Mouse (Mus musculus) C3H10T1/2 (cell line): ENCODE results near the gene Abl2. TPM values are rescaled to one million over a fixed set of nuclear protein-coding genes. Genes with fewer than 3 reads are reported as not detected.

Experiments used
- polyA plus RNA-seq, 2 experiments: library from polyadenylated mRNA; unstranded; fragments of >200 nt; fragmentation: generic; extraction: Trizol; gene quantifications; one replicate each; pipeline ENCODE4 v1.2.1; 2012; ENCODE audit warnings: missing spikeins in 2 of 2

Gene Abl2
- polyA plus RNA-seq = 1 to 10 TPM; 1.3 to 5.4 TPM

DNA sequence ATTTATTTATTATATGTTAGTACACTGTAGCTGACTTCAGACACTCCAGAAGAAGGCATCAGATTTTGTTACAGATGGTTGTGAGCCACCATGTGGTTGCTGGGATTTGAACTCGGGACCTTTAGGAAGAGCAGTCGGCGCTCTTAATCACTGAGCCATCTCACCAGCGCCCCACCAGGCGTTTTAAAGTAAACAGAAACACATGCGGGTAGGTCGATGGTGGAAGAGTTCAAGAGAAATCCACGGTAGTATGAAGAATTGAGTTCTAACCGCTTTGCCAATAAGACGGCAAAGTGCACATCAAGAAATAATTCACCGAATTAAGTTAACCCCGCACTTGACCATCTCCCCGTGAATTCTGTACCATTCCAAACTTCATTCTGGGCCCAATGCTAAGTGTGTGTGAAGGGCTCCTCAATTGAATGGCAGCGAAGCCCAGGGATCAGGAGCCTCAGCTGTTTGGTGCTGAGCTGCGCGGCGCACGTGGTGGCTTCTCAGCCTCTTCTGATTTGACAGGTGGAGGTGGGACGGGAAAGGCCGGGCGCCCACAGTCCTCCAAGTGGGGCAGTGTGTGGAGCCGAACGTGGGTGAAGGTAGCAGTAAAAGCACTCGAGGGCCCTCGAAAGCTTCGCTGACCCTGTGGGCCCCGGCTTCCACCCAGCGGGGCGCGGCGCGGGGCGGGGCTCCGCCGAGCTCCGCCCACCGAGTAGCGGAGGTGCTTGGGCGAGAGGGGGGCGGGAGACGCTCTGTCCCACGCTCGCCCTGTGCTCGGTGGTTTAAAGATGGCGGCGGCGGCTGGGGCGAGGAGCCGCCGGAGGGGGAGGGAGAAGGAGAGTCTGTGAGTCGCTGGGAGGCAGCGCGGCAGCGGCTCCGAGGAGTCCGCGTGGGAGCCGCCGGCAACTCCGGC lies at the start of gene Abl2:
TSS of gene Abl2 (plus strand) at position 763 of the 907 bp plus-strand sequence.

DNA sequence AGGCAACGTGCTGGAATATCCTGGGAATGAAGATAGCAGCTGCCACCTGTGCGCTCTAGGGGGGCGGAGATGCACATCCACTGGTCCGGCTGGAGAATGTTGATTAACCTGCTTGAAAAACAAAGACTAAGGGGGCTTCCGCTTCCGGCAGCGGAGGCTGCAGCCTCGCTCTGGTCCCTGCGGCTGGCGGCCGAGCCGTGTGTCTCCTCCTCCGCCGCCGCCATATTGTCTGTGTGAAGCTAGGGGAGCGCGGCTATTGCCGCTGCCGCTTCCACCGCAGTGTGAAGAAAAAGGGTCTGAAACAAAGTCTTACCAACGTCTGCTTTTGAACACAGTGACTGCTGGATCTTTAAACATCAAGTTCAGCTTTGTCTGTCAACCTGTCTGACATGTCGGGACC lies 34.7 kb upstream of the Abl2 start, which contains the start of gene Gm10031:
TSS of gene Gm10031 (plus strand) at position 171 of the 400 bp plus-strand sequence.

DNA sequence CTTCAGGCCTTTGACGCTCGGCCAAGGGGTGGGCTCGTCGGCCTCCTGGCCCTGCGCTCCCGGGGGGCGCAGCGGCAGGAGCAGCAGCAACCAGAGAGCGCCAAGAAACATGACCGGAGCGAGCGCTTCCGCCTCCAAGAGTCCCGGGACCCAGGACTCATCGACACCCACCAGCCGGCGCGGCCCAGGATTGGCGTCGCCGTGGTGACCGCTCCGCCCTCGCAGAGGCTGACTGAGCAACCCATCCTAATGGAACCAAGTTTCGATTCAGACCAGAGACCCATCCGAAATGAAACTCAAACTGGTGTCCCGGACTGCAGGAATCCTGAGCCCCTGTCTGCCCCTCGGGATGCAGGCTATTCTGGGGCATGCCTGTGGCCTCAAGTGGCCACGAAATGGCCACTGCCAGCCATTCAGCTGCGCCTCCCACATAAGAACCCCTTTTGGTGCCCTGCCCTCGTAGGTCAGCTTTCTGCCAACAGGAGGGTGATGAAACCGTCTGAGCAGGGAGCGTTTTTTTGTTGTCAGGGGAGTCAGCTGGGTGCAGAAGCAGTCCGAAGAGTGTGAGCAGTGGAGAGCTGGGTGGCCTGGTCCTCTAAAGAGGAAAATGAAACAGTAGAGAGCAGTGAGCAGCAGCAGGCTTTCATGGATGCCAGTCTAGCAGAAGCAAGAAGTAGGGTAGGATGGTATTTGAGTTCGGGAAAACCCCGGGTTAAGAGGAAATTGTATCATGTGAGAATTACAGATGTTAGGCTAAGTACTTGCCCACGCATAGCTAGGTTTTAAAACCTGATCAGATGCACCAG lies 115.8 kb downstream of the Abl2 start, which contains the start of gene Tor3a:
TSS of gene Tor3a (minus strand) at position 162 of the 806 bp plus-strand sequence.

Other genes with a start within 250 kb of the Abl2 start
- under 1 TPM in 1 of 2 experiments, not detected in 1; 0.04 TPM for gene Nphs2, start 248.1 kb upstream of the Abl2 start, polyA plus RNA-seq
- gene Gm2000, start 192.7 kb upstream of the Abl2 start, polyA plus RNA-seq = 1,000 to 10,000 TPM in 1 of 2 experiments, 100 to 1,000 TPM in 1; 666 to 1,300 TPM
- under 1 TPM; 0.05 to 0.26 TPM for gene Axdnd1, start 137.6 kb upstream of the Abl2 start, polyA plus RNA-seq
- gene Soat1, start 84.5 kb upstream of the Abl2 start, polyA plus RNA-seq = 10 to 100 TPM in 1 of 2 experiments, 1 to 10 TPM in 1; 4.7 to 15.0 TPM
- gene Gm10031, start 34.8 kb upstream of the Abl2 start, polyA plus RNA-seq = under 1 TPM; 0.11 to 0.78 TPM
- gene Tor3a, start 115.6 kb downstream of the Abl2 start, polyA plus RNA-seq = 10 to 100 TPM in 1 of 2 experiments, 1 to 10 TPM in 1; 9.0 to 38.0 TPM
- 10 to 100 TPM in 1 of 2 experiments, 1 to 10 TPM in 1; 5.1 to 18.8 TPM for gene Fam20b, start 160.3 kb downstream of the Abl2 start, polyA plus RNA-seq